Mouse (Mus musculus) thymus, postnatal 36 days (tissue): Measurements from ENCODE around the gene Tdrkh.

Experiments
- DNase-seq, 2 experiments: peaks; one replicate each; pipeline ENCODE4 v3.0.0; 2022; ENCODE audit warnings: mixed read lengths in 2 of 2

Gene Tdrkh

DNA sequence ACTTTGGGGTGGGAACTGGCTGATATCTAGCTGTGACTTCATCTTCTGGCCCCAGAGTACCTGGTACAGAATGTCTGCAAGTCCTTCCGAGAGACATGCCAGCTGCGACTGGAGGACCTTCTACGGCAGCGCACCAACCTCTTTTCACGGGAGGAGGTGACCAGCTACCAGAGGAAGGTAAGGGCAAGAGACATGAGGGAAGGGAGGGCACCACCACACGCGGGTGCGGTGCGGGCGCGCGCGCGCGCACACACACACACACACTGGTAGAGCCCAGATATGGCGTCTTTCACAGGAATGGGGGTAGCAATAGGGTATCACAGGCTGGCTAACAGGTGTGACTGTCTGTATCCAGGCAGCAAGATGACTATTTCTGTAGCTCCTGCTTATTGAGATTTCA is 23.7 kb upstream of the Tdrkh start:
- peak in 1 of 2 experiments; percentile 54 for DNase-seq

DNA sequence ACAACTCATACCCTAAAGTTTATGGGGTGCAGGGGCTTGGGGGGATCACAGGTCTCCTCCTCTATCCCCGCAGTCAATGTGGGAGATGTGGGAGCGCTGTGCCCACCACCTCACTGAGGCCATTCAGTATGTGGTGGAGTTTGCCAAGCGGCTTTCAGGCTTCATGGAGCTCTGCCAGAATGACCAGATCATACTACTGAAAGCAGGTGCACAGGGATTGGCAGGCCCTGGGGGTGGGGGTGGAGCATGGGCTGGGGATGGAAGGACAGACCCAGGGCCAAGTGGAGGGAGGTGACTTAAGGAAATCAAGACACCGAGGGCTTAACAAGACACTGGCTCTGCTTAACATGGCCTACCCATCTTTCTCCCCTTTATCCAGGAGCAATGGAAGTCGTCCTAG is 22.1 kb upstream of the Tdrkh start:
- DNase-seq, result peak in 1 of 2 experiments; percentile 16

GRCm38 (mm10) chr3:94392128-94392527 is 20.9 kb upstream of the Tdrkh start:
- no peak for DNase-seq

GRCm38 (mm10) chr3:94393049-94393448 is 20.0 kb upstream of the Tdrkh start:
- DNase-seq, result no peak

DNA sequence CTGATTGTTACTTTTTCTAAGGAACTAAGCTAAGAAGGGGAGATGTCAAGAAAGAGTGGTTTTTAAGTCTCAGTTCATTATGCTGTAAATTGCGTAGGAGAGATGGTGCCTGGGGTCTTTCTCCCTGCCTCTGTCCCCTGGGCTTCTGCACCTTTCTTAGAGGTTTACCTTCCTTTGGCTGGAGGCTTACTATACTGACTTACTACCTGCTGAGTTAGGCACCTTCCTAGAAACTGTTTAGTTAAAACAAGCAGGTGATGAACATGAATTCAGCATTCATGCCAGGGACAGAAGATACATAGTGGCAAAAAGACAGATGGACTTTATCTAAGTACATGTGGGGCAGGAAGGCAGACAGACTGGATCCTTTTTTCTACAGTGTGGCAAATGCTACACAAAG is 16.7 kb upstream of the Tdrkh start:
- DNase-seq, result no peak

DNA sequence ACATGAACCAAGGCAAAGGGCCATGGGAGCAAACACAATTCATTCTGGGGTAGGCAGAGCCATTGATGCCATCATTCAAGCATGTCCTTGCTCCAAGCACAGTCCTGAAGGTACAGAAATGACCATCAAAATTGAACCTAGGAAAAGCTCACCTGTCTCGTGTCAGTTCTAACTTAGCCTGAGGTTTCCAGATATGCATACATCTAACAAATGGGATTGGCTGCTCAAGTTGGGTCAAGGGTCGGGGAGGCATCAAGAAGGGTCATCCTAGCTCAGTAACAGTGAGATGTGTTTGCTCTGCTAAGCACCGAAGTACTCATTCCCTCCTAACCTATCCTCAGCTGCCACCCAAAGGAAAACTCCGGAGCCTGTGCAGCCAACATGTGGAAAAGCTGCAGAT is 16.2 kb upstream of the Tdrkh start:
- no peak for DNase-seq

DNA sequence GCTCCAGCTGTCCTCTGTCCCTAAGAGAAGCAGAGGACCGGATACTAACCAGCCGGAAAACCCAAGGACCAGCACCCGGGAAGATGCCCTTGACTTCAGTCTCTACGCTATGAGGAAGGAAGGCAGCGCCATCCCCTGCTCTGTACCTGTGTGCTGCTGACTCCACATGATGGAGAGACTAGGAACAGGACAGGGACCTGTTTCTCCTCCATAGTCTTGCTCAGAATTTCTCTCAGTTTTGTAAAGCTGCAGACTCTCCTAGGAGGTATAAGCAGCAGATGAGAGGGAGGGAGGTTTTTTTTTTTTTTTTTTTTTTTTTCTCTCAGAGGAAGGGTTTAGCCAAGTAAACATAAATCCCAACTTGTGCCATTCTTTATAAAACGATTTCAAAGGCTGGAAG is 14.9 kb upstream of the Tdrkh start, which contains the start of gene Lingo4:
Gene Lingo4, plus strand, starts transcription at position 301 of the 400 bp plus-strand sequence.
- DNase-seq, result peak in 1 of 2 experiments; percentile 20

- peak; percentile 52 to 72 for DNase-seq
Measured at GRCm38 (mm10) chr3:94398943-94399481, 14.1 kb upstream of the Tdrkh start.

- DNase-seq, result peak in 1 of 2 experiments; percentile 14
Measured at GRCm38 (mm10) chr3:94399663-94400310, 13.3 kb upstream of the Tdrkh start.

GRCm38 (mm10) chr3:94402451-94402850 is 10.6 kb upstream of the Tdrkh start:
- peak in 1 of 2 experiments; percentile 15 for DNase-seq

GRCm38 (mm10) chr3:94404366-94405054 is 8.6 kb upstream of the Tdrkh start:
- DNase-seq, result peak; percentile 42 to 60

DNA sequence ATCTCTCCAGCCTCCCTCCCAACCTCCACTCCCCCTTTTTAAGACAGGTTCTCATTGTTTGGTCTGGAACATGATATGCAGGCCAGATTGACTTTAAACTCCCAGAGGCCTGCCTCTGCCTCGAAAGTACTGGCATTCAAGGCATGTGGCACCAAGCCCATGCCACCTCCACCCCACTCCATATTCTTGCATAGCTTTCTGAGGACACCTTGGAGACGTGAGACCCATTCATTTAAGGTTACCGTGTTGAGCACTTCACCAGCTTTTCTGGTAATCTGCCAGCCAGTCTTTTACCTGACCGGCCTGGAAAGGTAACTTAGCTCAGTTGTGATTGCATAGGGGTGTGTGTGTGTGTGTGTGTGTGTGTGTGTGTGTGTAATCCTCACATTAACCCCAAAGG is 7.5 kb upstream of the Tdrkh start:
- no peak for DNase-seq

GRCm38 (mm10) chr3:94412530-94412929 is 543 bp upstream of the Tdrkh start:
- peak in 1 of 2 experiments; percentile 73 for DNase-seq

DNA sequence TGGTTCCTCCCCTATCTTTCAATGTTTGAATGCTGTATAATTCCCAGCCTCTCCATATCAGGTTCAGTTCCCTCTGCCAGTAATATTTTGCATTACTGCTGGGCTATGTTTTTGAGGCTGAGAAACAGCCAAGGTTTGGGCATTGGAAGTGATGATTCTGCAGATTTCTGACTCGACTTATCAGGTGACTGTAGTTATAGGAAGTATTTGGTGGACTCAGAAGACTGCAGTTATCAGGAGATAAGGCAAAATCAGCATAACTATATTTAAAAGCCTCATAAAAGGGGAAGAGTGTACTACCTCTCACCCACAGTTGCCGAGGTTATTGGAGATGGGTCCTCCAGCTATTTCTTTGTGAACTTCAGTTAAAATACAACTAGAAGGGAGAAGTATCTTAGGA is 17.9 kb downstream of the Tdrkh start:
- DNase-seq, result no peak

DNA sequence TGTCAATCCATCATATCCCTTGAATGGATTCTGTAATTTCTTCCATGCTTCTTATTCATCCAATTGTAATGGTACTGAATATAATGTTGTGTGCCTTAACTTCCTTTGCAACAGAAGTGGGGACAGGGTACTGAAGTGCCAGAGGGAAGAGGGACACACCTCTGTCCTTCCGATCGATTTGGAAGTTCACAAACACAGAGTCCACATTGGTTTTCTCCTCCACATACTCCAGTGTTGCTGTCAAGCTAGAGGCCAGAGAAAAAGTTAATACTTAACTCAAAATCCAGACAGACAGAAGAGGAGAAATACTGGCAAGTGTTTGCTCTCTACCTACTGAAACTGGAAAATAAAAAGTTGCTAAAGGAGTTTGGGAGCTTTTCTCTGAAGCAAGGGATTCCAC is 21.2 kb downstream of the Tdrkh start:
- no peak for DNase-seq

GRCm38 (mm10) chr3:94436420-94436819 is 23.3 kb downstream of the Tdrkh start:
- DNase-seq, result no peak

- DNase-seq, result no peak
Measured at GRCm38 (mm10) chr3:94441182-94441581, 28.1 kb downstream of the Tdrkh start.

DNA sequence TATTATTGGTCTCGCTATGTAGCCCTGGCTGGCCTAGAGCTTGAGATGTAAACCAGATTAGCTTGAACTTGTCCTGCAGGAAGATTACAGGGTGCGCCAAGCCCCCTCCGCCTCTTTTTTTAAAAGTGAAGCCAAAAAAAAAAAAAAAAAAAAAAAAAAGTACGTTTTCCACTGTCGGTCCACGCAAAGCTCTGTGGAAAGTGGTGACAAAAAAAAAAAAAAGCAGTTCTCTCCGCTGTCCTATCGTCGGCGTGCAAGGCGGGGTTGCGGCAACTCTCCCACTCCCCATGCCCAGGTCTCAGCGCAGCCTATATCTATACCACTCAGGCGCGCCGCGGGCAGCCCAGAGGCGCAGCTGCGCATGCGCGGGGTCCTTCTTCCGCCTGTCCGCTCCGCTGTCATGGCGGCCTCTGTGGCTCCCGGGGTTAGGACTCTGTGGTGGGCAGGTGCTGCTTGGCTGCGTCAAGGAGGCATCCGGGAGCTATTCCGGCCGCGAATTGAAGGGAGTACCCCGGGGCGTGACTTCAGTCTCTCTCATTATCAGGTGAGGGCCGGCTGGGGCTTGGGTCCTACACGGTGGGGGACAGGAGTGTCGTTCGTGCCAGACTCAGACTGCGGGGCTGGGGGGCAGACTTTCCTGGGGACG is 30.0 kb downstream of the Tdrkh start, which contains the start of gene Mrpl9:
Gene Mrpl9, plus strand, starts transcription at position 368 of the 646 bp plus-strand sequence.
- DNase-seq, result peak; percentile 96

- DNase-seq, result no peak
Measured at GRCm38 (mm10) chr3:94443597-94443964, 30.5 kb downstream of the Tdrkh start, which contains the start of gene Oaz3. Oaz3 (minus strand) TSS chr3:94443915.

GRCm38 (mm10) chr3:94449377-94449776 is 36.3 kb downstream of the Tdrkh start:
- no peak for DNase-seq

GRCm38 (mm10) chr3:94456529-94457000 is 43.5 kb downstream of the Tdrkh start:
- DNase-seq, result peak; percentile 69 to 73

GRCm38 (mm10) chr3:94457055-94457454 is 44.0 kb downstream of the Tdrkh start:
- no peak for DNase-seq

- DNase-seq, result no peak
Measured at GRCm38 (mm10) chr3:94459834-94460233, 46.8 kb downstream of the Tdrkh start.
